Mouse (Mus musculus) midbrain, embryonic 16.5 days (tissue): ENCODE measurements at regions not wholly inside any gene's neighbourhood (a gene's known extent, or its start where the extent isn't known, plus 50 kb on each side); places are given as distances from the start of the nearest gene placed in this dataset.

Experiments
- ATAC-seq: fragments of 200-750 bp; cut with Nextera tagmentation; 2 replicates; pipeline ENCODE4 v1.8.0; 2017; ENCODE audit warnings: moderate TSS enrichment
- H3K27ac ChIP-seq: fragments of 300-500 bp; sonication (generic); 2 replicates; pipeline ENCODE4 v1.5.1; 2014; ENCODE audit warnings: mild to moderate bottlenecking, low read length, mixed read lengths
- H3K27me3 ChIP-seq: fragments of 300-500 bp; sonication (generic); 2 replicates; pipeline ENCODE4 v1.6.1; 2014; ENCODE audit warnings: low read depth, low read length, mixed read lengths; ENCODE audit not compliant: control insufficient read depth, insufficient read depth
- H3K36me3 ChIP-seq: fragments of 300-500 bp; sonication (generic); 2 replicates; pipeline ENCODE4 v1.6.1; 2014; ENCODE audit warnings: mild to moderate bottlenecking, low read length, moderate library complexity, mixed read lengths; ENCODE audit not compliant: control insufficient read depth, insufficient read depth
- H3K4me1 ChIP-seq: fragments of 300-500 bp; sonication (generic); 2 replicates; pipeline ENCODE4 v1.6.1; 2014; ENCODE audit warnings: mild to moderate bottlenecking, low read length, mixed read lengths; ENCODE audit not compliant: control insufficient read depth, insufficient read depth
- H3K4me2 ChIP-seq: fragments of 300-500 bp; sonication (generic); 2 replicates; pipeline ENCODE4 v1.6.1; 2014; ENCODE audit warnings: mild to moderate bottlenecking, low read length, mixed read lengths
- H3K4me3 ChIP-seq: fragments of 300-500 bp; sonication (generic); 2 replicates; pipeline ENCODE4 v1.5.1; 2014; ENCODE audit warnings: low read depth, mild to moderate bottlenecking, low read length, moderate library complexity, mixed read lengths
- H3K9ac ChIP-seq: fragments of 300-500 bp; sonication (generic); 2 replicates; pipeline ENCODE4 v1.6.1; 2014; ENCODE audit warnings: low read depth, low read length, mixed read lengths
- H3K9me3 ChIP-seq: fragments of 300-500 bp; sonication (generic); replicated peaks from 2 replicates; pipeline ENCODE4 v1.6.1; 2014; ENCODE audit warnings: mild to moderate bottlenecking, low read length, mixed read lengths; ENCODE audit not compliant: control insufficient read depth, poor library complexity, severe bottlenecking
- WGBS: fragments of 180-500 bp; shearing (Covaris S2); extraction: QIAGEN DNeasy Blood & Tissue Kit; methylation state at CpG from one replicate; pipeline ENCODE4 v1.1.7; 2014; 5-methylcytosine and 5-hydroxymethylcytosine counted together

GRCm38 (mm10) chr13:48398617-48399016 lies 114.6 kb downstream of the Zfp169 start:
- WGBS, result 91% methylated on average over 3 of the region's 3 CpGs
- Histone ChIP-seq H3K27me3 (no peaks in the 10 kb centered on the region), H3K4me1 (peaks cover 8% of the 10 kb centered on the region), H3K4me3 (no peak overlapping the region), H3K9me3 (no peaks in the 10 kb centered on the region), H3K9ac (no peak overlapping the region), H3K27ac (no peak overlapping the region), H3K36me3 (no peaks in the 10 kb centered on the region), H3K4me2 (no peak overlapping the region)
- ATAC-seq, result no peak

- Histone ChIP-seq H3K4me3 (no peak overlapping the region), H3K4me2 (no peak overlapping the region), H3K27ac (no peak overlapping the region), H3K36me3 (no peaks in the 10 kb centered on the region), H3K9ac (0 out of 2 replicates have a peak overlapping the region, but pooled peaks have one; percentile 20), H3K27me3 (no peaks in the 10 kb centered on the region), H3K4me1 (peaks cover 6% of the 10 kb centered on the region), H3K9me3 (no peaks in the 10 kb centered on the region)
- WGBS, result 18% methylated on average over 5 of the region's 5 CpGs
- peak; percentile 42; the same call in 1 of the 2 replicates for ATAC-seq
Measured at GRCm38 (mm10) chr13:48402316-48402715, 110.9 kb downstream of the Zfp169 start.

GRCm38 (mm10) chr13:48422438-48423329 lies 90.6 kb downstream of the Zfp169 start:
- Histone ChIP-seq H3K9me3 (no peaks in the 10 kb centered on the region), H3K36me3 (no peaks in the 10 kb centered on the region), H3K4me3 (no peak overlapping the region), H3K27me3 (no peaks in the 10 kb centered on the region), H3K27ac (peak overlapping the region; percentile 63), H3K4me2 (no peak overlapping the region), H3K4me1 (peaks cover 5% of the 10 kb centered on the region), H3K9ac (no peak overlapping the region)
- ATAC-seq, result peak; percentile 87
- 30% methylated on average over 9 of the region's 9 CpGs for WGBS

- H3K4me1 ChIP-seq, result peaks cover 5% of the 10 kb centered on the region
- WGBS, result 74% methylated on average over 5 of the region's 5 CpGs
- no peak overlapping the region for H3K4me3 ChIP-seq
- H3K4me2 ChIP-seq, result no peak overlapping the region
- H3K27ac ChIP-seq, result no peak overlapping the region
- no peak for ATAC-seq
- no peaks in the 10 kb centered on the region for H3K27me3 ChIP-seq
- H3K9me3 ChIP-seq, result no peaks in the 10 kb centered on the region
- H3K36me3 ChIP-seq, result no peaks in the 10 kb centered on the region
- H3K9ac ChIP-seq, result no peak overlapping the region
Measured at GRCm38 (mm10) chr13:48426816-48427215, 86.4 kb downstream of the Zfp169 start.

GRCm38 (mm10) chr13:48436659-48437345 lies 76.4 kb downstream of the Zfp169 start:
- H3K27ac ChIP-seq, result no peak overlapping the region
- H3K9me3 ChIP-seq, result no peaks in the 10 kb centered on the region
- no peak overlapping the region for H3K9ac ChIP-seq
- no peak overlapping the region for H3K4me3 ChIP-seq
- H3K36me3 ChIP-seq, result no peaks in the 10 kb centered on the region
- WGBS, result 75% methylated on average over 14 of the region's 14 CpGs
- ATAC-seq, result no peak
- H3K27me3 ChIP-seq, result no peaks in the 10 kb centered on the region
- no peaks in the 10 kb centered on the region for H3K4me1 ChIP-seq
- H3K4me2 ChIP-seq, result no peak overlapping the region
